Mouse (Mus musculus) yolk sac, embryonic 10.5 days (tissue): ENCODE data around the gene Apof.
A peak's percentile ranks its signal among the peaks of the same experiment; 100 is the strongest.
"Not testable (repeated sequence)": the region's sequence is repeated elsewhere in the genome, so short reads cannot be mapped to it uniquely, and the experiment has no call there.

Experiments used
- DNase-seq: peaks from one replicate; pipeline ENCODE4 v3.0.0-alpha.2; 2017; ENCODE audit warnings: low spot score

Apof gene

DNA sequence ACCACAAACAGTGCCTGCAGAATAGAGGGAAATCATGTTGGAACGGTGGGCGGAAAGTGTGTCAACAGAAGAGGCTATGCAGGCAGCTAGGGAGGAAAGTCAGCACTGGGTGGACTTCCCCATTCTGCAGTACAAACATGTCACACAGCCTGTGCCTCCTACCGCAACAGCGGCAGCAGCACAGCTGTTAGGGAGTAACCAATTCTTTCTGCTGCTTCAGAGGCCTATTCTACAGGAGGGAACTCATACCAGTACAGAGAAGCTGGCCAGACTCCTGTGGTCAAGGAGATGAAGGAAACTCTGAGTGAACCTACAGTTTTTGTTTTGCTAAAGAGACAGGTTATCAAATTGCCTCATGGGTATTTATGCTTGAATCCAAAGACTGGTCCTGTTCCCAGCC lies 9.5 kb upstream of the Apof start:
- no peak for DNase-seq

DNA sequence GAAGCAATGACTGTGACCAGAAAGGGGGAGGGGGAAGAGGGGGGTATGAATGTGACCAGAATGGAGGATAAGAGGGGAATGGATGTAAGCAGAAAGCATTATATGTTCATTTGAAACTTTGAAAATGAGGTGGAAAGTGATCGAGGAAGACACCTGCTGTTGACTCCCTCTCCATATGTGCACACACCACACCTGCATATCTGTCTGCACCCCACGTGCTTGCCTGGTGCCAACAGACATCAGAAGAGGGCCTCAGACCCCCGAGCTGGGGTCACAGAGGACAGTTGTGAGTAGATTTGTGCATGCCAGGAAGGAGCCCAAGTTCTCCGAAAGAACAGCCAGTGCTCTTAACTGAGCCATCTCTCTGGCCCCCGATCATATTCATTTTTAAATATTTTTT lies 8.5 kb upstream of the Apof start:
- no peak for DNase-seq

DNA sequence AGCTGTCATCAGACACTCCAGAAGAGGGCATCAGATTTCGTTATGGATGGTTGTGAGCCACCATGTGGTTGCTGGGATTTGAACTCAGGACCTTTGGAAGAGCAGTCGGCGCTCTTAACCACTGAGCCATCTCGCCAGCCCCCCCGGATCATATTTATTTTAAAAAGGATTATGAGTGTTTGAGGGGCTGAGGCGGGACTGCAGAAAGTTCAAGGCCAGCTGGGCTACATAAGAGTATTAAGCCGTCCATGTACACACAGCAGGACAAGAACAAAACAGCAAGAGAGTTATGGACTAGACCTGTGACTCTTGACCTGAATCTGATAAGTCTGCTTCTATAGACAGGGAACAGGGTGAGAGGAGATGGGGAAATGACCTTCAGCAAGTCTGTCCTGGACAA lies 8.1 kb upstream of the Apof start:
- not testable (repeated sequence) for DNase-seq

DNA sequence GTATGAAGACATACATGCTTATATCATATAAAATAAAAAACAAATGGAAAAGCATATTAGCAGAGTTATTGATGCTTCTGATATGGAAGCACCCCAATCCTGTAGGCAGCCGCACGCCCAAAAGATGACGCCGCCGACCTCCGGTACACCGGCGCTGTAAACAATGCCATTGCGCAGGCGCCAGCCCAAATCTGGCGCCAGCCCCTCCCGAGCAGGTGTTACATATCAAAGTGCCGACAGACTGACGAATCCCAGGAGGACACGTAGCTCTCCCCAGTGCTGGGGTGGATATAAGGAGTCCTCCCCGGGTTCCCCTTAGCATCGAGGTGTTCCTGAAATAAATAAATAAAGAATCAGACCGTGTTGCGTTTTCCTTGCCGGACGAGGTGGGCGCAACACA lies 6.2 kb upstream of the Apof start:
- no peak for DNase-seq

DNA sequence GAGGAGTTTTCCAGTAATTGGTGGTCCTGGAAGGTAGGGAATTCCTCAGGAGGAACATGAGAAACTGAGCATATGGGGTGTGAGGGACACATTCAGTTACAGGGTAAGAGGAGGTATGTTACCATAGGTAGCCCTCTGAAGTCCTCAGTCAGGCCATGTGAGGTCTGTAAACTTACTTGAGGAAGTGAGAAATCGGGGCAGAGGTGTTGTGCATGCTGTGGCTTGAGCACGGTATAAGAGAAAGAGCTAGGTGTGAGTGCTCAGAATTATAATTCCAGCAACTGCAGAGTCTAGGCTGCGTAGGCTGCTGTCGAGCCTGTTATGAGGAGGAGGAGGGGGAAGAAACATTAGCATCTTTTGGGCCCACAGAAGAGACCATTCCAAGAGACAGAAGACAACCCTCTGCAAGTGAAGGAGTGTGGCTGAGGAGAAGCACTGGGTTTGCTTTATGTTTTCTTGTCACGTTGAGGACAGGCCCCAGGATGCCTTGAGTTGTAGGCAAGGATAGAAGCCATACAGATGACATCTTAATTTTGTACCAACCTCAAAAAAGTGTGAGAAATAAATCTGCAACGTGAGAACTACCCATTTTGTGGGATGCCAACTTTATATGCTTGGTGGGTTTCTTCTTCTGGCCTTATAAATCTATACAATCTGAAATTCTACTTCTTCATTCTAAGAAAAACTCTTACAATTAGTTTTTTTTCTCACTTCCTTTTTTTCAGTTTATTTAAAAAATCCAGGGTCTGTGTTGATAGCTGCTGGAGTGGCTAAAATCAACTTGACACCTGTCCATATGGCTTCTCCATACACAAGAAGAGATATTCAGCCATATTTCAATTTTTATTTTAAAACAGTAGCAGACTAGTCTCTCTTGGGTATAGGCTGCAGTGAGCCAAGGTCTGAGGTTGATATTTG lies 4.8 kb upstream of the Apof start:
- DNase-seq: no peak

DNA sequence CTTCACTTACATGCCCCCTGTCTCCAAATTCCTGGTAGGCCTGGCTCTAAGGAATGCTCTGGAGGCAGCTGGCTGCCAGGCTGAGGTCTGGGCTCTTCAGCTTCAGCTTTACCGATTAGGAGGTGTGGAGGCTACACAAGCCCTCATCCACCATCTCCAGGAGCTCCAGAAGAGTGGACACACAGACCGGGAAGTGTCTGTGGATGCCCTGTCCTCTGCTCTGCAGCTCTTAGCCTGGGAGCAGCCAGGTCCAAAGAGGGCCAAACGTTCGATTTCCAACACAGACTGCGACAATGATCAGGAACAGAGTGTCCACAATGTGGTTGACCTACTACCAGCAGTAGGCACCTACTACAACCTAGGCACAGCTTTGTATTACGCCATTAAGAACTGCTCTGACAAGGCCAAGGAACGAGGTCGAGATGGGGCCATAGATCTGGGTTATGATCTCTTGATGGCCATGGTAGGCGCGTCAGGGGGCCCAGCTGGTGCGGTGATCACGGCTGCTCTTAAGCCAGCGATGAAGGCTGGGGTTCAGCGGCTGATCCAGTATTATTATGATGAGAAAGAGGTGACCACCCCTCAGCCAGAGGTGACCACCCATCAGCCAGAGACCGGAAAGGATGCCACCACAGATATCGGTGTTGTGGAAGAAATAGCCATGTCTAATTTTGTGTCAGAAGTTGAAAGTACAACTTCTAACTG lies 887 bp downstream of the Apof start:
- no peak for DNase-seq

DNA sequence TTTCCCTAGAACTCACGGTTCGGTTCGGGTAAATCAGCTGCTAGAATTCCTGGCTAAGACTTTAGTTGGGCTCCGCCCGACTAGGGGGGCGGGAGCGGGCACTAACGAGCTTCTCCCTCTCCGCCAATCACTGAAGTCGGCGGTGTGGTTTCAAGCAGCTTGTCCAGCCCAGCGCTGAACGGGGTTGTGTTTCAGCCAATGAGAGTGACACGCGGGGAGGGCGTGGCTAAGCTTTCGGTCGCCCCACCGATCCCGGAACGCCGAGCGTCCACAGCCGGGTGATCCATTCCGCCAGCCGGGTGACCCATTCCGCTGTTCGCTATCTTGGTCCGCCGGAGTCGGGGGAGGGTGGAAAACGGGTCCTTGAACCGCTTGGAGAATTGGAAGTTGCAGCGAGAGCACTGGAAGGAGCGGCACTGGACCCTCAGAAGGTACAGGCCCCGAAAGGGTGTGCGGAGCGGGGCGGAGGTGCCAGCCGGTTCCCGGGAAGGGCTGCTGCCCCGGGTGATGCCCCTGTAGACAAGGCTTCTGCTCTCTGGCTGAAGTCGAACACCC lies 1.9 kb downstream of the Apof start, which contains the start of gene Stat2:
Gene Stat2 (plus strand): TSS at position 273 of the 555 bp plus-strand sequence.
- DNase-seq: peak; percentile 95

DNA sequence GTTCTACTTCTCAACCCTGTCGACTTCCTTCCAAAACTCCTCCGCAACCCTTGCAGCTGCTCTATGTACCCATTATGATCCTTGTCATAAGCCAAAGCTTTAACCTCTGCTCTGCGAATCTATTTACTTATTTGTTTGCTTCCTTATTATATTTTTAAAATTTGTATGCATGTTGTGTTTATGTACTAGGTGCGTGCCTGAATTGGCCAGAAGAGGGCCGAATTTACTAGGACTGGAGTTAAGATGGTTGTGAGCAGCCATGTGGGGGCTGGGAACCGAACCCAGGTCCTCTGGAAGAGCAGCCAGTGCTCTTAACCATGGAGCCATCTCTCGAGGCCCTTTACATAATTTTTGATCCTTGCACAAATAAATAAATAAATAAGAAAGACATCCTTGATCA lies 2.4 kb downstream of the Apof start:
- DNase-seq: no peak

DNA sequence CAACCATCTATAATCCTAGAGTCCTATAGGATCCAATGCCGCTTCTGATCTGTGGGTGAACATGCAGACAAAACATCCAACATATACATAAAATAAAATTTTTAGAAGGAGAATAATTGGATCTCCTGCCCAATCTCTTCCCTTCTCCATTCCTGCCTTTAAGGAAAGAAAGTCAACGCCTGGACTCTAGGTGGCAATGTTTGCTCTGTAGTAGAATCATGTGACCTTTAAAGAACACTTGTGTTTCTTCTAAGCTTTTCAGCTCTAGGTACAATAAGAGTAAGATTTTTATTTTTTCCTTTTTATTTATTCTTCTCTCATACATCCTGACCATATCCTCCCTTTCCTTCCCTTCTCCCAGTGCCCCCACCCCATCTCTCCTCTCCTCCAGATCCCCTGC lies 3.4 kb downstream of the Apof start:
- no peak for DNase-seq

DNA sequence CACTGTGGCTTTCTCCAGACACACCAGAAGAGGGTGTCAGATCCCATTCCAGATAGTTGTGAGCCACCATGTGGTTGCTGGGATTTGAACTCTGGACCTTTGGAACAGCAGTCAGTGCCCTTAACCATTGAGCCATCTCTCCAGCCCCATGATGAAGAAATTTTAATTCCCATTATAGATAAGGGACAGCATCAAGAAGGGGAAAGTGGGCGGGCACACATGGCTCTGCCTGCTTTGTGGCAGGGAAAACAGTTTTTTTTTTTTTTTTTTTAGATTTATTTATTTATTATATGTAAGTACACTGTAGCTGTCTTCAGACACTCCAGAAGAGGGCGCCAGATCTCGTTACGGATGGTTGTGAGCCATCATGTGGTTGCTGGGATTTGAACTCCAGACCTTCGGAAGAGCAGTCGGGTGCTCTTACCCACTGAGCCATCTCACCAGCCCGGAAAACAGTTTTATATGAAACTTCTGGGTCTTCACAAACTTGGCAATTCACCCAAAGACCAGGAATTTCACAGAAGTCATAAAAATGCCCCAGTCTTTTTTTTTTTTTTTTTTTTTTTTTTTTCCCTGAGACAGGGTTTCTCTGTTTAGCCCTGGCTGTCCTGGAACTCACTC lies 4.5 kb downstream of the Apof start:
- not testable (repeated sequence) for DNase-seq

DNA sequence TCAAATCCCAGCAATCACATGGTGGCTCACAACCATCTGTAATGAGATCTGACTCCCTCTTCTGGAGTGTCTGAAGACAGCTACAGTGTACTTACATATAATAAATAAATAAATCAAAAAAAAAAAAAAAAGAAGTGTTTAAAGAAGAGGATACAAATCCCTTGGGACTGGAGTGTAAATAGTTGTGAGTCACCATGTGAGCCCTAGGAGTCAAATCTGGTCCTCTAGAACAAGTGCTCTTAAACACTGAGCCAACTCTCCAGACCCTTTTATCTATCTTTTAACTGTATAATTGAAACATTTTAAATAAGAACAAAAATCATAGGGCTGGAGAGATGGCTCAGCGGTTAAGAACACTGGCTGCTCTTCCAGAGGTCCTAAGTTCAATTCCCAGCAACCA lies 6.9 kb downstream of the Apof start:
- not testable (repeated sequence) for DNase-seq

DNA sequence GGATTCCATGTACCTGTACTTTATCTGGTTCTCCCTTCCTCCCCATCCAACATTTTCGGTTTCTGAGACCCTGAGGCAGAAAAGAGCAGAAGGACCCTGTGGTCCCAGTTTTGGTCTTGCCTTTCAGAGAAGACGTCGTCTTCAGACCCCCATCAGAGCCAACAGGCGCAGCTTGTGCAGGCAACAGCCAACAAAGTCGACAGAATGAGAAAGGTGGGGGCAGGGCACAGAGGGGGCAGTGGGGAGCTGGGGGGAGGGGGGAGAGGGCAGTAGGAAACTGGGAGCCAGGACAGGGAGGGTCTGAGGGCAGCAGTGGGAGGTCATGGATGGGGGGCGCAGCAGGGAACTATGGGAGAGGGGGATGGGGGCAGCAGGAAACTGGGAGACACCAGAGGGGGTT lies 9.7 kb downstream of the Apof start:
- no peak for DNase-seq

DNA sequence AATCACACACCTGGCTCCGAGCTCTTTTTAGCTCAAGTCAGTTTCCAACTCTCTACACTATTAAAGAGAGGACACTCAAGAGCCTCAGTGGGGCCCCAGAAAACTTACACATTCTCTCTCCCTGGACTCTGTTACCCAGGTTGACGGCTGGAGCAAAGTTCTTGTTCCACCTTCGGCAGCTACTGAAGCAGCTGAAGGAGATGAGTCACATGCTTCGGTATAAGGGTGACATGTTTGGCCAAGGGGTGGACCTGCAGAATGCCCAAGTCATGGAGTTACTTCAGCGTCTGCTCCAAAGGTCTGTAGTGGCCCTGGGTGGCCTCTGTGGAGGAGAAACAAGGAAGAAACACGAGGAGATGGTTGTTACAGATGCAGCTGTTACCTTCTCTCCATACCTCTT lies 12.5 kb downstream of the Apof start:
- DNase-seq: peak; percentile 65

DNA sequence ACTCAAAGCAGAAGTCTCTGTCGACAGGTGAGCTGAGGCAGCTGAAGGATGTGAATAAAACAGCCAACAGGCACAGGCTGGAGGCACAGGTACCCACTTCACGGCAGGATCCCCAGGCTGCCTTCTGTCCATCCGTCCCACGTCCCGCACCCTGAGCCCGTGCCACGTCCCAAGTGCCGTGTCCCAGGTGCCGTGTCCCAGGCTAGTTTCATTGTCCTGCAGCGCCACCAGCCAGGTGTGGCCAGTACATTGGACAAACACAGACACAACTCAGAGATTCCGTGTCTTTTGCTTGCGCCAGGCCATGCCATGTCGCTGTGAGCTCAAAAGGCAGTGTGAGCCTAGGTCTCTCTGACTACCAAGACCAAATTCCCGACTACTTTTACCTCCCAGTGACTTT lies 13.2 kb downstream of the Apof start:
- peak; percentile 26 for DNase-seq

DNA sequence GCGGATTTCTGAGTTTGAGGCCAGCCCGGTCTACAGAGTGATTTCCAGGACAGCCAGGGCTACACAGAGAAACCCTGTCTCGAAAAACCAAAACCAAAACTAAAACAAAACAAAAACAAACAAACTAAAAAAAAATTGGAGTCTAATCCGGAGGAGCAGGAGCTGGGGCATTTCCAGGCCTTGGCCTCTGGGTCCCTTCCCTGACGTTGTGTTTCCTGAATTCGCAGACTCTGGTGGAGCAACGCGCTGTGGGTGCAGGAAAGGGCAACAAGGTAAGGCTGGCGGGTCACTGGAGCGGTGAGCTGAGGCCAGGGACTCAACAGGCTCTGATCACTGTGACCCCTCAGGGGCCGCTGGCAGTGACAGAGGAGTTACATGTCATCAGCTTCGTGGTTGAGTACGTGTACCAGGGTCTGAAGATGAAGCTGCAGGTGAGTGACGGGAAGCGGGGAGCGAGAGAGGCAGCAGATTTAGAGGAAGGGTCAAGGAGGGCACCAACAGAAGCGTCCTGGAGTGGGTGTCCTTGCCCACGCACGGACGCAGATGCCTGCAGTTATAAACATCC lies 14.5 kb downstream of the Apof start:
- DNase-seq: no peak

DNA sequence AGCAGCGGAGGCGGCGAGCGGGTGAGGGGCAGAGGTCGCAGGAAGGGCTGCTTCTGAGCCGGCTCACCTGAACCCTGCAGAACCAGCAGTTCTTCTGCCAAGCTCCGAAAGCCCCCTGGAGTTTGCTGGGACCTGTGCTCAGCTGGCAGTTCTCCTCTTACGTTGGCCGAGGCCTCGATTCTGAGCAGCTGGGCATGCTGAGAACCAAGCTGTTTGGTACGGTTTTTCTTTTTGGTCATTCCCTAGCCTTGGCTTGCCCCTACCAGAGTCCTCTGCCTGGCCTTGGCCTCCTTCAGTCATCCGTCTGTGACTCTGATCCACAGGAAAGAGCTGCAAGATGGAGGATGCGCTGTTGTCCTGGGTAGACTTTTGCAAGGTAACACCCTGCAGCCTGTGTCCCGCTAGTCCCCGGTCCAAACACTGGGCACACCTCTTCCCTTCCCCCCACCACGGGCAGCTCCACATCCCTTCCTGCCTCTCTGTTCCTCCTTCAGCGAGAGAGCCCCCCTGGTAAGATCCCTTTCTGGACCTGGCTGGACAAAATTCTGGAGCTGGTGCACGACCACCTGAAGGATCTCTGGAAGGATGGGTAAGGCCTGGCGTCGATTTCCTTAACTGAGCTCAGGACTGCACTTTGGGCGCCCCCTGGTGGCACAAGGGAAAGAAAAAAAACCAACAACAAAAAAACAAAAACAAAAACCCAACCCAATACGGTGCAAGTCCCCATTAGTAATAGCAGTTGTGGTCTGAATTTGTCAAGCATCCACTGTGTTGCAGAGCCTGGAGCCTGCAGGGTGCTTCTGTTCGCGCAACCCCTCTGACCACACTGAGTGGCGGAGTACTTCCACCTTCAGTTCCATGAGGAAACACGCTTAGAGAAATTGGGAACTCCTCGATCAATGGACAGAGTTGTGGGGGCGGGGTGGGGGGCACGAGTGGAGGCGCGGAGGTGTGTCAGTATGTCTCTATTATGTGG lies 15.4 kb downstream of the Apof start:
- peak; percentile 57 for DNase-seq

DNA sequence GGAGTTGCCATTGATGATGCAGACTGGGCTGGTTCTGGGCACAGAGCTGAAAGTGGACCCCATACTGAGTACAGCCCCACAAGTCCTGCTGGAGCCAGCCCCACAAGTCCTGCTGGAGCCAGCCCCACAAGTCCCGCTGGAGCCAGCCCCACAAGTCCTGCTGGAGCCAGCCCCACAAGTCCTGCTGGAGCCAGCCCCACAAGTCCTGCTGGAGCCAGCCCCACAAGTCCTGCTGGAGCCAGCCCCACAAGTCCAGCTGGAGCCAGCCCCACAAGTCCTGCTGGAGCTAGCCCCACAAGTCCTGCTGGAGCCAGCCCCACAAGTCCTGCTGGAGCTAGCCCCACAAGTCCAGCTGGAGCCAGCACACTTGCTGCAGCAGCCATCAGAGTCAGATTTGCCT lies 22.1 kb downstream of the Apof start:
- not testable (repeated sequence) for DNase-seq

DNA sequence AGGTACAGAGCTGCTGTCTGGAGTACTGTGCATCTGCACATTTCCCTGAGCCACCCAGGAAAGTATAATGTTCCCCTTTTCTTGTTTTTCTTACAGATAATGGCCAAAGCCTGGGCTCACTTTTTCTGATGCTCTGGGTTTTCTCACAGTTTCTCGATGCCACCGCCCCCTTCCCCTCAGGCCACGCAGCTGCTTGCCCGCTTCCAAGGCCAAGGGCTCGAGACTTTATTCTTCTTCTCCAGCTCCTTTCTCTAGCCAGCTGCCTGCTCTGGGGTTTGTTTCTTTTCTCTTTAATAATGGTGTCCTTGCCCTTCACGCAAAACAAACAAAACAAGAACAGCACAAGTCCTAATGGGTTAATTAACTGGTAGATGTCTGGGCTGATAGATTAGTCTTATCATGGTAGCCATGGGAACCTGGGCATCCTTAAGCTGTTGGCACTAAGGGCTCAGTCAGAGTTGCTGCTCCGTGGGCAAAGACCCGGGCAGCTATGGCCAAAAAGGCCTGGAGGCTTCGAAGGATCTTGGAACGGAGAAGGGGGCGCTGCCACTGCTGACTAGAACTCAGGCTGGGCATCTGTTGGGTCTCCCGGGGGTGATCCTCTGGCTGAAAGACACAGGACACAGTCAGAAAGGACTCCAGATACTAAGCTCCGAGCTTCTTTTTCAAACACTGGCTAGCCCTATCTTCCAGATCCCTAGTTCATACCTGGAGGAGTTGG lies 28.1 kb downstream of the Apof start:
- DNase-seq: no peak

DNA sequence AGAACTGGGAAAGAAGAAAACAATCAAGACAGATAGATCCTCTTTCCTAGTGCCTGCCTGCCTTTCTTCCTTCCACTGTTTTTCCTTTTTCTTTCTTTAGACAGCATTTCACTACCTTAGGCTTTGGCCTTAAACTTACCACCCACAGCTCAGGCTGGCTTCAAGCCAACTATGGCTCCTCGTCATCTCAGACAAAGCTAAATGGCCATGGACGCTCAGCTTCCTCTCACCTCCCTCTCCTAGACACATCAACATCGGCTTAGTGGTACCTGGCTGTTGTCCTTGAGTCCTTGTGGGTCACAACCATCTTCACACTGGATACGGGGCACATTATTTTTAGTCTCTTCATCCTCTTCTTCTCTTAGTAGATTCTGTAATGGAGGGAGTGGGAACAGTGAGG lies 28.8 kb downstream of the Apof start:
- DNase-seq: no peak

DNA sequence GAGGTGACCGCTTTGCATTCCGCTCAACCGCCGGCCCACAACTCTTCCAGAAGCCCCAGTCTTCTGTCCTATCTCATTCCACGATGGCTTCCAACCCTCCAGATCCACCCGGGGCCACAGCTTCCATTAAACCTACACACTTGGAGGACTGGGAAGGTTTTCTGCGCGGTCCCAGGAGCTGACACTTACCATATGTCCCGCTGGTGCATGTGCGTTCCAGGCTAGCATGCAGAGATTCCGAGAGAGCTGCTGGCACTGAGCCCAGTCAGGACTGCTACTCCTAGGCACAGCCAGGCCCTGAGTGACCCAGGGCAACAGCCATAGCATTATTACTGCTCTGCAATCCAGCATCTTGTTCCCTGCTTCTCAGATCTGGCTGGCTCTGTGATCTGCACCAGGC lies 29.2 kb downstream of the Apof start:
- DNase-seq: no peak
